Mouse (Mus musculus) limb, embryonic 15.5 days (tissue): ENCODE measurements around the gene Ctnna2. TPM values are rescaled to one million over a fixed set of nuclear protein-coding genes. Genes with fewer than 3 reads are reported as not detected.

Experiments
- ATAC-seq: fragments of 200-750 bp; cut with Nextera tagmentation; 2 replicates; pipeline ENCODE4 v1.8.0; 2017; ENCODE audit warnings: low read depth, moderate TSS enrichment; ENCODE audit not compliant: insufficient number of reproducible peaks, low FRiP score, low TSS enrichment
- H3K27ac ChIP-seq: fragments of 300-500 bp; sonication (generic); 2 replicates; pipeline ENCODE4 v1.5.1; 2015; ENCODE audit warnings: moderate library complexity, mild to moderate bottlenecking, inconsistent platforms
- H3K27me3 ChIP-seq: fragments of 300-500 bp; sonication (generic); 2 replicates; pipeline ENCODE4 v1.6.1; 2015; ENCODE audit warnings: inconsistent platforms
- H3K36me3 ChIP-seq: fragments of 300-500 bp; sonication (generic); 2 replicates; pipeline ENCODE4 v1.6.1; 2015; ENCODE audit warnings: inconsistent platforms
- H3K4me1 ChIP-seq: fragments of 300-500 bp; sonication (generic); 2 replicates; pipeline ENCODE4 v1.6.1; 2015; ENCODE audit warnings: inconsistent platforms
- H3K4me2 ChIP-seq: fragments of 300-500 bp; sonication (generic); 2 replicates; pipeline ENCODE4 v1.6.1; 2015; ENCODE audit warnings: mild to moderate bottlenecking, inconsistent platforms
- H3K4me3 ChIP-seq: fragments of 300-500 bp; sonication (generic); 2 replicates; pipeline ENCODE4 v1.5.1; 2015; ENCODE audit warnings: mild to moderate bottlenecking, inconsistent platforms
- H3K9ac ChIP-seq: fragments of 300-500 bp; sonication (generic); 2 replicates; pipeline ENCODE4 v1.6.1; 2015; ENCODE audit warnings: inconsistent platforms
- H3K9me3 ChIP-seq: fragments of 300-500 bp; sonication (generic); 2 replicates; pipeline ENCODE4 v1.6.1; 2016; ENCODE audit warnings: inconsistent platforms
- WGBS: fragments of 180-500 bp; shearing (Covaris S2); methylation state at CpG from one replicate; pipeline ENCODE4 v1.1.7; 2015; 5-methylcytosine and 5-hydroxymethylcytosine counted together
- polyA plus RNA-seq: library from polyadenylated mRNA; unstranded; fragments of >200 nt; fragmentation: Nextera tagmentation; extraction: Ambion mirVana; gene quantifications from 2 replicates; pipeline ENCODE4 v1.2.1, GENCODE M21; 2015

Gene Ctnna2
- polyA plus RNA-seq, 1 experiment from 2014 or later = 1.2 TPM

- no peaks in the 10 kb centered on the region for H3K4me1 ChIP-seq
- ATAC-seq = no peak
- H3K4me3 ChIP-seq = no peak overlapping the region
- no peak overlapping the region for H3K9ac ChIP-seq
- 93% methylated on average over 3 of the region's 3 CpGs for WGBS
- no peak overlapping the region for H3K27ac ChIP-seq
- no peak overlapping the region for H3K4me2 ChIP-seq
- no peaks in the 10 kb centered on the region for H3K36me3 ChIP-seq
- H3K27me3 ChIP-seq = no peaks in the 10 kb centered on the region
- H3K9me3 ChIP-seq = no peaks in the 10 kb centered on the region
Measured at GRCm38 (mm10) chr6:77802604-77803003, 176.9 kb downstream of the Ctnna2 start.

- no peak overlapping the region for H3K9ac ChIP-seq
- H3K27ac ChIP-seq = no peak overlapping the region
- no peaks in the 10 kb centered on the region for H3K36me3 ChIP-seq
- WGBS = 78% methylated on average over 3 of the region's 3 CpGs
- H3K4me1 ChIP-seq = no peaks in the 10 kb centered on the region
- H3K9me3 ChIP-seq = no peaks in the 10 kb centered on the region
- H3K27me3 ChIP-seq = no peaks in the 10 kb centered on the region
- H3K4me2 ChIP-seq = no peak overlapping the region
- H3K4me3 ChIP-seq = no peak overlapping the region
- ATAC-seq = no peak
Measured at GRCm38 (mm10) chr6:77783342-77783741, 196.2 kb downstream of the Ctnna2 start.

- H3K27ac ChIP-seq = no peak overlapping the region
- H3K4me2 ChIP-seq = no peak overlapping the region
- no peak overlapping the region for H3K9ac ChIP-seq
- ATAC-seq = no peak
- no peaks in the 10 kb centered on the region for H3K27me3 ChIP-seq
- no peaks in the 10 kb centered on the region for H3K4me1 ChIP-seq
- no peaks in the 10 kb centered on the region for H3K36me3 ChIP-seq
- 78% methylated on average over 10 of the region's 10 CpGs for WGBS
- H3K9me3 ChIP-seq = no peaks in the 10 kb centered on the region
- no peak overlapping the region for H3K4me3 ChIP-seq
Measured at GRCm38 (mm10) chr6:77768357-77769103, 211.0 kb downstream of the Ctnna2 start.

GRCm38 (mm10) chr6:77758164-77758563, 221.3 kb downstream of the Ctnna2 start:
- no peak overlapping the region for H3K4me3 ChIP-seq
- H3K27me3 ChIP-seq = no peaks in the 10 kb centered on the region
- H3K36me3 ChIP-seq = no peaks in the 10 kb centered on the region
- WGBS = 82% methylated on average over 3 of the region's 3 CpGs
- no peaks in the 10 kb centered on the region for H3K4me1 ChIP-seq
- H3K9me3 ChIP-seq = no peaks in the 10 kb centered on the region
- H3K9ac ChIP-seq = no peak overlapping the region
- no peak overlapping the region for H3K4me2 ChIP-seq
- no peak overlapping the region for H3K27ac ChIP-seq
- no peak for ATAC-seq

GRCm38 (mm10) chr6:77745426-77745825, 234.1 kb downstream of the Ctnna2 start:
- H3K27me3 ChIP-seq = no peaks in the 10 kb centered on the region
- ATAC-seq = no peak
- no peaks in the 10 kb centered on the region for H3K9me3 ChIP-seq
- H3K4me3 ChIP-seq = no peak overlapping the region
- no peak overlapping the region for H3K4me2 ChIP-seq
- no peak overlapping the region for H3K27ac ChIP-seq
- 69% methylated on average over 5 of the region's 5 CpGs for WGBS
- H3K9ac ChIP-seq = no peak overlapping the region
- no peaks in the 10 kb centered on the region for H3K36me3 ChIP-seq
- no peaks in the 10 kb centered on the region for H3K4me1 ChIP-seq

GRCm38 (mm10) chr6:77743651-77744050, 235.8 kb downstream of the Ctnna2 start:
- no peaks in the 10 kb centered on the region for H3K4me1 ChIP-seq
- no peak overlapping the region for H3K4me2 ChIP-seq
- no peak overlapping the region for H3K27ac ChIP-seq
- H3K4me3 ChIP-seq = no peak overlapping the region
- no peaks in the 10 kb centered on the region for H3K36me3 ChIP-seq
- H3K27me3 ChIP-seq = no peaks in the 10 kb centered on the region
- no peak for ATAC-seq
- no peak overlapping the region for H3K9ac ChIP-seq
- H3K9me3 ChIP-seq = no peaks in the 10 kb centered on the region

GRCm38 (mm10) chr6:77742988-77743387, 236.5 kb downstream of the Ctnna2 start:
- H3K36me3 ChIP-seq = no peaks in the 10 kb centered on the region
- no peak overlapping the region for H3K9ac ChIP-seq
- ATAC-seq = no peak
- H3K27ac ChIP-seq = no peak overlapping the region
- H3K4me1 ChIP-seq = no peaks in the 10 kb centered on the region
- WGBS = 52% methylated on average over 1 of the region's 1 CpGs
- no peaks in the 10 kb centered on the region for H3K27me3 ChIP-seq
- no peak overlapping the region for H3K4me2 ChIP-seq
- no peaks in the 10 kb centered on the region for H3K9me3 ChIP-seq
- H3K4me3 ChIP-seq = no peak overlapping the region

GRCm38 (mm10) chr6:77738640-77739039, 240.9 kb downstream of the Ctnna2 start:
- no peaks in the 10 kb centered on the region for H3K36me3 ChIP-seq
- no peak for ATAC-seq
- no peak overlapping the region for H3K4me3 ChIP-seq
- no peaks in the 10 kb centered on the region for H3K4me1 ChIP-seq
- no peaks in the 10 kb centered on the region for H3K27me3 ChIP-seq
- 75% methylated on average over 4 of the region's 4 CpGs for WGBS
- no peak overlapping the region for H3K9ac ChIP-seq
- H3K27ac ChIP-seq = no peak overlapping the region
- no peaks in the 10 kb centered on the region for H3K9me3 ChIP-seq
- no peak overlapping the region for H3K4me2 ChIP-seq

GRCm38 (mm10) chr6:77724952-77725299, 254.6 kb downstream of the Ctnna2 start:
- Histone ChIP-seq H3K4me2 (no peak overlapping the region), H3K27me3 (no peaks in the 10 kb centered on the region), H3K27ac (no peak overlapping the region), H3K9me3 (no peaks in the 10 kb centered on the region), H3K9ac (no peak overlapping the region), H3K4me1 (no peaks in the 10 kb centered on the region), H3K36me3 (no peaks in the 10 kb centered on the region), H3K4me3 (no peak overlapping the region)
- ATAC-seq = no peak
- whole genome bisulfite sequencing = 59% methylated on average over 2 of the region's 2 CpGs

GRCm38 (mm10) chr6:77724042-77724951, 255.2 kb downstream of the Ctnna2 start:
- H3K27ac ChIP-seq = no peak overlapping the region
- ATAC-seq = 0 out of 2 replicates have a peak, but pooled peaks have one; percentile 58

GRCm38 (mm10) chr6:77694093-77694492, 285.4 kb downstream of the Ctnna2 start:
- Histone ChIP-seq H3K9ac (no peak overlapping the region), H3K4me1 (no peaks in the 10 kb centered on the region), H3K9me3 (no peaks in the 10 kb centered on the region), H3K36me3 (no peaks in the 10 kb centered on the region), H3K27me3 (no peaks in the 10 kb centered on the region), H3K4me2 (no peak overlapping the region), H3K27ac (no peak overlapping the region), H3K4me3 (no peak overlapping the region)
- no peak for ATAC-seq

More at GRCm38 (mm10) chr6:77724042-77724951, 255.2 kb downstream of the Ctnna2 start:
- WGBS = 61% methylated on average over 5 of the region's 5 CpGs
- Histone ChIP-seq H3K9ac (no peak overlapping the region), H3K4me2 (no peak overlapping the region), H3K9me3 (no peaks in the 10 kb centered on the region), H3K36me3 (no peaks in the 10 kb centered on the region), H3K27me3 (no peaks in the 10 kb centered on the region), H3K4me3 (no peak overlapping the region), H3K4me1 (no peaks in the 10 kb centered on the region)

- Histone ChIP-seq H3K9me3 (no peaks in the 10 kb centered on the region), H3K27me3 (no peaks in the 10 kb centered on the region), H3K4me2 (no peak overlapping the region), H3K4me3 (no peak overlapping the region), H3K27ac (no peak overlapping the region), H3K9ac (no peak overlapping the region), H3K36me3 (no peaks in the 10 kb centered on the region), H3K4me1 (no peaks in the 10 kb centered on the region)
- 71% methylated on average over 1 of the region's 1 CpGs for WGBS
- no peak for ATAC-seq
Measured at GRCm38 (mm10) chr6:77687173-77687572, 292.3 kb downstream of the Ctnna2 start.
